Mouse (Mus musculus) testis, adult 2 months (tissue): ENCODE results near the gene Alkal2.

Experiments used
- CTCF ChIP-seq: fragments of 200-500 bp; IDR thresholded peaks from 2 replicates; pipeline ENCODE4 v1.5.1; 2012; ENCODE audit warnings: low read depth, mild to moderate bottlenecking, inconsistent platforms, low read length, moderate library complexity; ENCODE audit not compliant: control insufficient read depth, insufficient read depth, insufficient replicate concordance
- POLR2A ChIP-seq: fragments of 200-500 bp; IDR thresholded peaks from 2 replicates; pipeline ENCODE4 v1.6.1; 2012; ENCODE audit warnings: low read depth, mild to moderate bottlenecking, inconsistent platforms, low read length, moderate library complexity; ENCODE audit not compliant: control insufficient read depth

GRCm38 (mm10) chr12:30890067-30890466 lies 5.9 kb downstream of the Alkal2 start:
- TF ChIP-seq POLR2A (no peak), CTCF (no peak)
